Mouse (Mus musculus) spleen, adult 2 months (tissue): ENCODE measurements around the gene Pip4p1. TPM values are rescaled to one million over a fixed set of nuclear protein-coding genes. Genes with fewer than 3 reads are reported as not detected.
"Not testable (repeated sequence)": the region's sequence is repeated elsewhere in the genome, so short reads cannot be mapped to it uniquely, and the experiment has no call there.

ENCODE experiments used
- DNase-seq, 2 experiments: peaks; one replicate each; pipeline versions ENCODE4 v3.0.0 to v3.0.0-alpha.2; 2012 to 2021; ENCODE audit warnings: low spot score in 2 of 2, low read depth in 1 of 2
- H3K27ac ChIP-seq: fragments of 200-500 bp; 2 replicates; pipeline ENCODE4 v1.5.1; 2012; ENCODE audit warnings: low read length, inconsistent platforms; ENCODE audit not compliant: insufficient read depth
- H3K27me3 ChIP-seq: fragments of 200-500 bp; 2 replicates; pipeline ENCODE4 v1.6.1; 2012; ENCODE audit warnings: mild to moderate bottlenecking, moderate library complexity, low read length, inconsistent platforms; ENCODE audit not compliant: control insufficient read depth, insufficient read depth
- H3K36me3 ChIP-seq: fragments of 200-500 bp; 2 replicates; pipeline ENCODE4 v1.6.1; 2012; ENCODE audit warnings: mild to moderate bottlenecking, low read length, inconsistent platforms; ENCODE audit not compliant: control insufficient read depth, insufficient read depth
- H3K4me1 ChIP-seq: fragments of 200-500 bp; 2 replicates; pipeline ENCODE4 v1.6.1; 2011; ENCODE audit warnings: inconsistent platforms; ENCODE audit not compliant: control insufficient read depth, insufficient read depth, insufficient read length
- H3K4me3 ChIP-seq: fragments of 200-500 bp; 2 replicates; pipeline ENCODE4 v1.5.1; 2011; ENCODE audit warnings: mild to moderate bottlenecking, inconsistent platforms; ENCODE audit not compliant: insufficient read depth, insufficient read length; ENCODE audit errors: extremely low read depth
- CTCF ChIP-seq: fragments of 200-500 bp; IDR thresholded peaks from 2 replicates; pipeline ENCODE4 v1.5.1; 2011; ENCODE audit warnings: mild to moderate bottlenecking, inconsistent platforms; ENCODE audit not compliant: insufficient read depth, insufficient read length, insufficient replicate concordance; ENCODE audit errors: extremely low read depth
- POLR2A ChIP-seq: fragments of 200-500 bp; IDR thresholded peaks from 2 replicates; pipeline ENCODE4 v1.6.1; 2011; ENCODE audit warnings: low read depth, low read length, inconsistent platforms
- WGBS: fragments of 180-500 bp; shearing (Covaris S2); methylation state at CpG from one replicate; pipeline ENCODE4 v1.1.7; 2018; 5-methylcytosine and 5-hydroxymethylcytosine counted together
- polyA plus RNA-seq: library from polyadenylated mRNA; depleted of rRNA; stranded (reverse); fragments of >200 nt; gene quantifications from 2 replicates; pipeline ENCODE4 v1.2.3, GENCODE M21; 2012; rRNA removed

Gene Pip4p1
- polyA plus RNA-seq, result 87.3 and 131 TPM in 2 replicates

DNA sequence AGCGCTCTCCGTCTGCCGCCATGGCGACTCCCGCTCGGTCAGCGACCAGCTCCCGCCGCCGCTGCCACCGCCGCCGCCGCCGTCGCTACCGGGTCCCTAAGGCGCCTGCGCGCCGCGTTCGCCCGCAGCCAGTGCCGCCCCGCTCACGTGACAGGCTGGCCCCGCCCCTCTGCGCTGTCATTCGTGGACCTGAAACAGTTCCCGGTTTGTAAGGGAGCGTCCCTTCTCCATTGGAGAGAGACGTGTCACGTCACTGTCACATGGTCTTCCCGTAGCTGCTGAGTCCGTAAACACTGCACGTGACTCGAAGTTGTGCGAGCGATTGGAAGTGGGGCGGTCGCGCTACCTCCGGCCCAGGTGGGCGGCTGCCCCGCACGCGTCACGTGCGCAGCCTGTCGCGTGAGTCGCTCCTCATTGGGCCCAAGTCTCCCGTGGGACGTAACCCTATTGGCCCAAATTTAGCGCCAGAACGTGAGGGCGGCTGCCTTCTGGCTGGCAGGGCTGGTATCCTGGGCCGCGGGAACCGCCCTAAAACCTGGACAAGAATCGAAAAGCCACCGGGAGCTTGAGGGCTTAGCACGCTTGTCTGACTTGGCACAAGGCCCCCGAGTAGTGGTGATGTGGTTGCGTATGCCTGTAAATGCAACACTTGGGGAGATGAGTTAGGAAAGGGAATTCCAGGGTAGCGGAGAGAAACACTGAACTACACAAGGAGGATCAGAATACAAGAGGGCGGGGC, at the start of gene Pip4p1, which contains the start of gene Pnp:
Gene Pip4p1, minus strand, starts transcription at position 103 of the 739 bp plus-strand sequence.
Gene Pnp, plus strand, starts transcription at position 329 of the 739 bp plus-strand sequence.
- H3K27me3 ChIP-seq, result no peaks in the 10 kb centered on the region
- peaks cover 31% of the 10 kb centered on the region for H3K36me3 ChIP-seq
- peaks cover 8% of the 10 kb centered on the region; the same call in 1 of the 2 replicates for H3K4me1 ChIP-seq
- H3K27ac ChIP-seq, result peak within 1 kb of the TSS; percentile 95
- TF ChIP-seq CTCF (no peak), POLR2A (peak; percentile 46)
- WGBS, result 1% methylated on average over 68 of the region's 68 CpGs
- peak within 1 kb of the TSS; percentile 75 for H3K4me3 ChIP-seq
- DNase-seq, result peak; percentile 100

DNA sequence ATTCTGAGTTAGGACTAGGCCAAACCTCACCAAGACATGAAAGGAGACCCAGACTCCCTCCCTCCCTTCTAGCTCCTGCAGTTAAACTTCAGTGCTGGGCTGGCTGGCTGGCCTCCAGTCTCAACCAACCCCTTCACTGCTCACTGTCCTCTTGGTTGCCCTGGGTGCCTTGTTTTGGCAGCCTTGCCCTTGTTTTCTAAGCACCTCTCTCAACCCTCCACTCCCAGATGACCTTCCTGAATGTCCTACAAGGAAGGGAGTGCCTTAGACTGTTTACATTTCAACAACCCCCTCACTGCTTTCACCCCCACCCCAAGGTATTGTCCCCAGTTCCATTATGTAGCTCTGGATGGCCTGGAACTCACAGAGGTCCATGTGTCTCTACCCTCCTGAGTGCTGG, 49.0 kb upstream of the Pip4p1 start:
- TF ChIP-seq CTCF (no peak), POLR2A (no peak)
- Histone ChIP-seq H3K36me3 (no peaks in the 10 kb centered on the region), H3K27me3 (no peaks in the 10 kb centered on the region), H3K4me1 (peaks cover 13% of the 10 kb centered on the region; the same call in 1 of the 2 replicates), H3K4me3 (no peak overlapping the region), H3K27ac (no peak overlapping the region)
- DNase-seq, result no peak

DNA sequence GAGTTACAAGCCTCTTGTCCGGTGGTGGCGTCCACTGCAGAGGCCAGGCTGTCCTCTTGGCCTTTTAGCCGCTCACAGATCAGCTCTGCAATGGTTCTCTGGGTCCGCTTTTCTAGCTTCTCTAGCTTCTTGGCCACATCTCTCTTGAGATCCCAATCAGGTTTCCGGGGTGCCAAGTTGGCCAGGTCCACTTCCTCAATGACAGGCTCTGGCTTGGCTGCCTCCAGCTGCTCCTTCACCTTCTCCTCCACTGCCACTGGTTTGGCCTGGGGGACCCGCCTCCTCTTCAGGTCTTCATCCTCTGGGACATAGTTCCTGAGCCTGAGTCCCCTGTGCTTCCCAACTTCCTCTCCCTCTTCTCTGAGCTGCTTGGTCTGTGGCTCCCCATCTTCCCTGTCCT, 47.8 kb upstream of the Pip4p1 start:
- 63% methylated on average over 6 of the region's 6 CpGs for WGBS
- not testable (repeated sequence) for H3K27me3 ChIP-seq, DNase-seq, H3K36me3 ChIP-seq, H3K27ac ChIP-seq, H3K4me3 ChIP-seq
- H3K4me1 ChIP-seq, result peaks cover 13% of the 10 kb centered on the region; the same call in 1 of the 2 replicates

DNA sequence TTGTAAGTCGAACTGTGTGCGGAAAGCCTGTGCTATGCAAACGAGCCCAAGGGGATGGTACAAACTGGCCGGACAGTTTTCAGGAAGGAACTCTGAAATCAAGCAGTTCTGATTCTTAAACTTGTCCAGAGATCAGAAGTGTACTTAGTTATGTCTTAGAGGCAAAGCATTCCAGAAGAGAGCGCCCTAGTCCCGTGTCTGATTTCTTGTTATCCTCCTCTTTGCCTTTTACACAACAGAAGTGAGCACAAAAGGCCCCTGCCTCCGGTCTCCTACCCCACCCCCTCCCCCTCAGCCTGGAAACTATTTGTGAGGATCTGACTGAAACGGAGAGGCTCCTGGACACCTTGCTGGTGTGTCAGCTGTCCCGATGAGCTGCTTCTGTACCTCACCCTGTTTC, 46.0 kb upstream of the Pip4p1 start:
- TF ChIP-seq CTCF (no peak), POLR2A (no peak)
- Histone ChIP-seq H3K4me3 (no peak overlapping the region), H3K36me3 (no peaks in the 10 kb centered on the region), H3K27ac (no peak overlapping the region), H3K4me1 (peaks cover 13% of the 10 kb centered on the region; the same call in 1 of the 2 replicates), H3K27me3 (no peaks in the 10 kb centered on the region)
- DNase-seq, result peak in 1 of 2 experiments; percentile 15
- 20% methylated on average over 9 of the region's 9 CpGs for WGBS

DNA sequence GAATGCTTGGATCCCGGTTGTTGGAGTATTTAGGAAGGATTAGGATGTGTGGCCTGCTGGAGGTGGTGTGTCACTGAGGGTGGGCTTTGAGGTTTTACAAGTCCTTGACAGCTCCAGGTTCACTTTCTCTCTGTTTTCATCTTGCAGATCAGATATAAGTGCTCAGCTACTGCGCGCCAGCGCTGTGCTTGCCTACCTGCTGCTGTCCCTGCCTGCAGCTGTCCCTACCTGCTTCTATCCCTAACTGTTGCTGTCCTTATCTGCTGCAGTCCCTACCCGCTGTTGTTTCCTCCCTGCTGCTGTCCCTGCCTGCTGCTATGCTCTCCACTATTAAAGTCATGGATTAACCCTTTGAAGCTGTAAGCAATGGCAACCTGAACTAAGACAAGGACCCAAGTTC, 44.3 kb upstream of the Pip4p1 start:
- TF ChIP-seq POLR2A (no peak), CTCF (no peak)

DNA sequence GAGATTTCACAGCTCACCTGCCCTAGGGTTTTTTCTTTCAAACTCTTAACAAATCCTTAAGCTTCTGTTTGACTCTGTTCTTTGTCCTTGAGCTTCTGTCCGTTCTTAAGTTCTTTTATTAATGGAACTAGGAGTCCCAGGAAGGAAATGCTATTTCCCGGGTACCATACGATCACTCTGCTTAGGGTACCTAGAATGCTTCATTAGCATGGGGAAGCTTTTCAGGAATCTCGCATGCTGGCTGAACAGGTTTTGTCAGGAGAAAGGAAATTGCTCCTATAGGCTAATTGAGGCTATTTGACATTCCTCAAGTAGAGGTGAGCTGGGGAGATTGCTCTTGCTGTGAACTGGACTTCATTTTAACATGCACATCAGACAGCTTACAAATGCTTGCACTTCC, 43.0 kb upstream of the Pip4p1 start:
- no peak overlapping the region for H3K4me3 ChIP-seq
- TF ChIP-seq POLR2A, result no peak
- no peak for TF ChIP-seq CTCF
- H3K27ac ChIP-seq, result no peak overlapping the region
- DNase-seq, result no peak
- H3K4me1 ChIP-seq, result peaks cover 14% of the 10 kb centered on the region; the same call in 1 of the 2 replicates
- no peaks in the 10 kb centered on the region for H3K27me3 ChIP-seq
- WGBS, result 72% methylated on average over 4 of the region's 4 CpGs
- H3K36me3 ChIP-seq, result no peaks in the 10 kb centered on the region

More for the DNA sequence above, 44.3 kb upstream of the Pip4p1 start:
- peaks cover 14% of the 10 kb centered on the region; the same call in 1 of the 2 replicates for H3K4me1 ChIP-seq
- H3K4me3 ChIP-seq, result no peak overlapping the region
- no peak overlapping the region for H3K27ac ChIP-seq
- no peak for DNase-seq
- WGBS, result 90% methylated on average over 5 of the region's 5 CpGs
- no peaks in the 10 kb centered on the region for H3K27me3 ChIP-seq
- H3K36me3 ChIP-seq, result no peaks in the 10 kb centered on the region

DNA sequence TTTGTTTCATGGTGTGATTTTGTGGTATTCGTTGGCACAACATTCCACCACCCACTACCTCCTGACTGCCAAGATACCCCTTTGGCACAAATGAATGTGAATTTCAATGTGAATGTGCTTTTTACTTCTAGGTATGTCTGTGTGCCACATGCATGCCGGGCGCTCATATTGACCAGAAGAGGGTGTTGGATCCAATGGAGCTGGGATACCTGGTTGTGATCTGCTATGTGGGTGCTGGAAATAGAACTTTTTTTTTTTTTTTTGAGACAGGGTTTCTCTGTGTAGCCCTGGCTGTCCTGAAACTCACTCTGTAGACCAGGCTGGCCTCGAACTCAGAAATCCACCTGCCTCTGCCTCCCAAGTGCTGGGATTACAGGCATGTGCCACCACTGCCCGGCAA, 42.4 kb upstream of the Pip4p1 start:
- WGBS, result 89% methylated on average over 5 of the region's 5 CpGs
- peaks cover 14% of the 10 kb centered on the region; the same call in 1 of the 2 replicates for H3K4me1 ChIP-seq
- not testable (repeated sequence) for DNase-seq, H3K4me3 ChIP-seq, H3K27ac ChIP-seq, H3K36me3 ChIP-seq, H3K27me3 ChIP-seq
